Comparison of ENCODE assay signal across 26 mouse cellular contexts in genomic region chr9:42724099-42724498, GRCm38 (mm10).
DNase-seq lines count a peak whose midpoint lies in the region; ATAC-seq lines count a peak whose summit lies in the region.
"Had no signal": no experiment of that assay in that cellular context is flagged by ENCODE, and none has a peak within 500 bp of the region (broad histone marks: within the 10 kb centered on the region; RNA-seq: fewer than 3 reads in every experiment).

No protein-coding gene starts in this region.

- peaks cover 27% of the 10 kb centered on the region for H3K4me1 ChIP-seq in forebrain, embryonic 10.5 days
- H3K4me1 ChIP-seq in forebrain, embryonic 14.5 days (ENCODE audit: control insufficient read depth, insufficient read depth, low read length) = peaks cover 2% of the 10 kb centered on the region; the same call in 1 of the 2 replicates
- H3K4me1 ChIP-seq in kidney, embryonic 15.5 days = peaks cover 74% of the 10 kb centered on the region
- H3K4me1 ChIP-seq in neural tube, embryonic 12.5 days = peaks cover 9% of the 10 kb centered on the region
- peaks cover 40% of the 10 kb centered on the region for H3K4me1 ChIP-seq in neural tube, embryonic 15.5 days
- H3K4me1 ChIP-seq: embryonic facial prominence, embryonic 12.5 days had no signal

- DNase-seq in forebrain, embryonic 10.5 days (ENCODE audit: extremely low spot score, low spot score) = no peak
- DNase-seq in forebrain, embryonic 14.5 days (ENCODE audit: low spot score) = no peak
- DNase-seq in kidney, postnatal 10 days = no peak
- DNase-seq in retina, postnatal 1 day = peak; percentile 74
- no peak for DNase-seq in left cerebral cortex, adult 11 months (ENCODE audit: low spot score)
- DNase-seq: adrenal gland, postnatal 10 days; cerebellum, adult 11-12 months; cerebellum, adult 9-11 months; embryo, embryonic 11 days; gastrocnemius, adult 2 months; gastrocnemius, postnatal 36 days; heart, adult 18-20 months; heart, postnatal 10 days; kidney, adult 2 months; layer of hippocampus, adult 9-11 months; right cerebral cortex, adult 18-20 months; spleen, adult 18-20 months; thymus, postnatal 14 days had no signal

- WGBS in forebrain, embryonic 10.5 days = 59% methylated on average over 7 of the region's 7 CpGs
- WGBS in forebrain, embryonic 14.5 days = 48% methylated on average over 7 of the region's 7 CpGs
- WGBS in kidney, embryonic 15.5 days = 52% methylated on average over 7 of the region's 7 CpGs
- WGBS in neural tube, embryonic 12.5 days = 67% methylated on average over 7 of the region's 7 CpGs
- 68% methylated on average over 7 of the region's 7 CpGs for WGBS in neural tube, embryonic 15.5 days

- no peaks in the 10 kb centered on the region for H3K36me3 ChIP-seq in forebrain, embryonic 10.5 days (replicated peaks)
- H3K36me3 ChIP-seq in forebrain, embryonic 14.5 days (ENCODE audit: control insufficient read depth, insufficient read depth, low read length) = no peaks in the 10 kb centered on the region
- H3K36me3 ChIP-seq in kidney, embryonic 15.5 days = no peaks in the 10 kb centered on the region
- no peaks in the 10 kb centered on the region for H3K36me3 ChIP-seq in neural tube, embryonic 12.5 days
- H3K36me3 ChIP-seq in neural tube, embryonic 15.5 days = no peaks in the 10 kb centered on the region
- H3K36me3 ChIP-seq: embryonic facial prominence, embryonic 12.5 days; heart, embryonic 13.5 days; lung, embryonic 15.5 days had no signal

- no peak overlapping the region for H3K4me2 ChIP-seq in forebrain, embryonic 14.5 days (ENCODE audit: low read length)
- no peak overlapping the region for H3K4me2 ChIP-seq in kidney, embryonic 15.5 days
- no peak overlapping the region for H3K4me2 ChIP-seq in neural tube, embryonic 12.5 days (replicated peaks)
- H3K4me2 ChIP-seq in neural tube, embryonic 15.5 days = no peak overlapping the region
- H3K4me2 ChIP-seq: embryonic facial prominence, embryonic 12.5 days; heart, embryonic 13.5 days; liver, embryonic 11.5 days; lung, embryonic 15.5 days had no signal

- ATAC-seq in forebrain, embryonic 14.5 days = no peak
- no peak for ATAC-seq in kidney, embryonic 15.5 days (replicated peaks; ENCODE audit: low FRiP score)
- ATAC-seq in neural tube, embryonic 12.5 days (ENCODE audit: low FRiP score, low read depth) = no peak
- ATAC-seq in neural tube, embryonic 15.5 days (ENCODE audit: low FRiP score) = no peak
- ATAC-seq: forebrain, embryonic 16.5 days had no signal

- H3K4me3 ChIP-seq in forebrain, embryonic 10.5 days = no peak overlapping the region
- no peak overlapping the region for H3K4me3 ChIP-seq in forebrain, embryonic 14.5 days (ENCODE audit: low read depth, low read length)
- H3K4me3 ChIP-seq in kidney, embryonic 15.5 days (replicated peaks) = no peak overlapping the region
- no peak overlapping the region for H3K4me3 ChIP-seq in neural tube, embryonic 12.5 days
- no peak overlapping the region for H3K4me3 ChIP-seq in neural tube, embryonic 15.5 days (replicated peaks)
- H3K4me3 ChIP-seq: embryonic facial prominence, embryonic 12.5 days; gastrocnemius, adult 2 months; heart, embryonic 13.5 days; lung, embryonic 15.5 days had no signal

- H3K27ac ChIP-seq in forebrain, embryonic 10.5 days = 0 out of 2 replicates have a peak overlapping the region, but pooled peaks have one; percentile 30
- no peak overlapping the region for H3K27ac ChIP-seq in forebrain, embryonic 14.5 days (ENCODE audit: low read depth, low read length)
- H3K27ac ChIP-seq in kidney, embryonic 15.5 days = peak overlapping the region; percentile 91
- no peak overlapping the region for H3K27ac ChIP-seq in neural tube, embryonic 12.5 days
- H3K27ac ChIP-seq in neural tube, embryonic 15.5 days (replicated peaks) = no peak overlapping the region
- H3K27ac ChIP-seq: embryonic facial prominence, embryonic 12.5 days; gastrocnemius, adult 2 months; heart, embryonic 13.5 days; lung, embryonic 15.5 days had no signal

- H3K9ac ChIP-seq in forebrain, embryonic 14.5 days (ENCODE audit: low read length) = no peak overlapping the region
- no peak overlapping the region for H3K9ac ChIP-seq in kidney, embryonic 15.5 days
- 0 out of 2 replicates have a peak overlapping the region, but pooled peaks have one; percentile 29 for H3K9ac ChIP-seq in neural tube, embryonic 12.5 days
- H3K9ac ChIP-seq in neural tube, embryonic 15.5 days (replicated peaks) = no peak overlapping the region
- H3K9ac ChIP-seq: embryonic facial prominence, embryonic 12.5 days; heart, embryonic 13.5 days; lung, embryonic 15.5 days had no signal

- H3K27me3 ChIP-seq in forebrain, embryonic 10.5 days (ENCODE audit: poor library complexity, severe bottlenecking) = no peaks in the 10 kb centered on the region
- H3K27me3 ChIP-seq in forebrain, embryonic 14.5 days (replicated peaks; ENCODE audit: control insufficient read depth, insufficient read depth, low read length) = no peaks in the 10 kb centered on the region
- no peaks in the 10 kb centered on the region for H3K27me3 ChIP-seq in kidney, embryonic 15.5 days
- no peaks in the 10 kb centered on the region for H3K27me3 ChIP-seq in neural tube, embryonic 12.5 days (replicated peaks)
- H3K27me3 ChIP-seq in neural tube, embryonic 15.5 days (replicated peaks) = no peaks in the 10 kb centered on the region
- H3K27me3 ChIP-seq: embryonic facial prominence, embryonic 12.5 days; heart, embryonic 13.5 days; lung, embryonic 15.5 days had no signal

- H3K9me3 ChIP-seq in forebrain, embryonic 10.5 days = no peaks in the 10 kb centered on the region
- H3K9me3 ChIP-seq in forebrain, embryonic 14.5 days (replicated peaks; ENCODE audit: control insufficient read depth, low read length) = no peaks in the 10 kb centered on the region
- H3K9me3 ChIP-seq in kidney, embryonic 15.5 days (replicated peaks) = no peaks in the 10 kb centered on the region
- H3K9me3 ChIP-seq in neural tube, embryonic 12.5 days = no peaks in the 10 kb centered on the region
- no peaks in the 10 kb centered on the region for H3K9me3 ChIP-seq in neural tube, embryonic 15.5 days (replicated peaks)
- H3K9me3 ChIP-seq: embryonic facial prominence, embryonic 12.5 days; heart, embryonic 13.5 days; lung, embryonic 15.5 days had no signal

Comparison
In these comparisons a context has a peak if more than half of its experiments do, and no peak if none do; other contexts are left out.
1. H3K27ac ChIP-seq: peak in forebrain, embryonic 10.5 days (single experiment) and kidney, embryonic 15.5 days (single experiment); none in forebrain, embryonic 14.5 days (single experiment), neural tube, embryonic 12.5 days (single experiment) and neural tube, embryonic 15.5 days (single experiment).